Mouse (Mus musculus): ENCODE measurements around the gene Fignl1. TPM values are rescaled to one million over a fixed set of nuclear protein-coding genes. Genes with fewer than 3 reads are reported as not detected.

The Fignl1 gene
- polyA plus RNA-seq, 1 experiment from 2014 or later = 66.4 TPM

GRCm38 (mm10) chr11:11836713-11837370, 28.1 kb upstream of the Fignl1 start:
- Histone ChIP-seq H3K9me3 (ENCODE audit: control insufficient read depth, low read length) (no peaks in the 10 kb centered on the region), H3K9ac (ENCODE audit: low read depth, low read length) (no peak overlapping the region), H3K4me1 (replicated peaks; ENCODE audit: control insufficient read depth, insufficient read depth, low read length) (peaks cover 3% of the 10 kb centered on the region), H3K27ac (ENCODE audit: low read depth, low read length) (no peak overlapping the region), H3K4me2 (replicated peaks; ENCODE audit: low read depth, low read length) (no peak overlapping the region), H3K27me3 (ENCODE audit: control insufficient read depth, insufficient read depth, low read length) (no peaks in the 10 kb centered on the region), H3K4me3 (ENCODE audit: low read depth, low read length) (no peak overlapping the region), H3K36me3 (ENCODE audit: control insufficient read depth, insufficient read depth, low read length) (no peaks in the 10 kb centered on the region)
- ATAC-seq (ENCODE audit: low FRiP score) (peak; percentile 52; the same call in 1 of the 2 replicates), DNase-seq (ENCODE audit: low spot score) (no peak)
- WGBS = 50% methylated on average over 18 of the region's 18 CpGs

DNA sequence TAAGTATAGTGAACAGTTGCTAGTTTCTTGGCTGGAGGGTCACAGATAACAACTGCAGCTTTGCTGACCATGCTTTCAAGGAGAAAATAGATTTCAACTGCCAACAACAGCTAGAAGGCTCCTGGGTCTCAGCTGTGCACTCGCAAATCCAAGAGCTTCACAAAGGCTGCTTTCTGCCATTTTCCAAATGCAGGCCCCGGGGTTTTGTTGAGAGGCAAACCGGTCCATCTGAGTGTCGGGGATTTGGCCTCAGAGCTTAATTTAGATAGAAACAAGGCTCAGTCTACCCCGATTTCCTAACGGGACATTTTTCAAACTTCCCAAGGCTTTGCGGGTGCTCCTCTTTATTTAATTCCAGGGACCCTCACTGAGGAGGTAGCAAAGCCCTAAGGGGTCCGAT, 27.5 kb upstream of the Fignl1 start:
- Histone ChIP-seq H3K4me2 (replicated peaks; ENCODE audit: low read depth, low read length) (no peak overlapping the region), H3K4me1 (replicated peaks; ENCODE audit: control insufficient read depth, insufficient read depth, low read length) (peaks cover 6% of the 10 kb centered on the region), H3K4me3 (ENCODE audit: low read depth, low read length) (no peak overlapping the region), H3K9me3 (ENCODE audit: control insufficient read depth, low read length) (no peaks in the 10 kb centered on the region), H3K9ac (ENCODE audit: low read depth, low read length) (no peak overlapping the region), H3K27me3 (ENCODE audit: control insufficient read depth, insufficient read depth, low read length) (no peaks in the 10 kb centered on the region), H3K27ac (ENCODE audit: low read depth, low read length) (no peak overlapping the region), H3K36me3 (ENCODE audit: control insufficient read depth, insufficient read depth, low read length) (no peaks in the 10 kb centered on the region)
- no peak for DNase-seq (ENCODE audit: low spot score)
- WGBS = 61% methylated on average over 8 of the region's 8 CpGs
- ATAC-seq (ENCODE audit: low FRiP score) = no peak

DNA sequence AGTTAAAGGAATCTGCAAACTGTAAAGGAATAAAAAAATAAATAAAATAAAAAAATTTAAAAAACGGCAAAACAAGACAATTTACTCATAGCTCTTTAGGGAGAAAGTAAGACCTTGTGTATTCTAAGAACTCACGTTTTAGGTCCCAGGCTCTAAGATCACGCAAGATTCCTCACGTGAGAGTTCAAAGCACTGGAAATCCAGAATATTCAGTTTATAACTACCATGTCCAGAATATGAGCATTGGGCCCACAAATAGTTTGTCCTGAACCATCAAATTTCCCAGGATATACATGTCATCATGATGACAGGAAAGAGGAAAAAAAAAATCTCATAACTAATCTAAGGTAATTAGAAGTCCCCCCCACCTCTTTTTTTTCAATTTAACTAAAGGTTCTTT, 27.0 kb upstream of the Fignl1 start:
- H3K9ac ChIP-seq (ENCODE audit: low read depth, low read length) = no peak overlapping the region
- H3K36me3 ChIP-seq (ENCODE audit: control insufficient read depth, insufficient read depth, low read length) = no peaks in the 10 kb centered on the region
- H3K4me3 ChIP-seq (ENCODE audit: low read depth, low read length) = no peak overlapping the region
- no peaks in the 10 kb centered on the region for H3K9me3 ChIP-seq (ENCODE audit: control insufficient read depth, low read length)
- H3K27me3 ChIP-seq (ENCODE audit: control insufficient read depth, insufficient read depth, low read length) = no peaks in the 10 kb centered on the region
- ATAC-seq (ENCODE audit: low FRiP score) (no peak), DNase-seq (ENCODE audit: low spot score) (no peak)
- H3K27ac ChIP-seq (ENCODE audit: low read depth, low read length) = no peak overlapping the region
- WGBS = 78% methylated on average over 4 of the region's 4 CpGs
- no peak overlapping the region for H3K4me2 ChIP-seq (replicated peaks; ENCODE audit: low read depth, low read length)
- peaks cover 10% of the 10 kb centered on the region for H3K4me1 ChIP-seq (replicated peaks; ENCODE audit: control insufficient read depth, insufficient read depth, low read length)

DNA sequence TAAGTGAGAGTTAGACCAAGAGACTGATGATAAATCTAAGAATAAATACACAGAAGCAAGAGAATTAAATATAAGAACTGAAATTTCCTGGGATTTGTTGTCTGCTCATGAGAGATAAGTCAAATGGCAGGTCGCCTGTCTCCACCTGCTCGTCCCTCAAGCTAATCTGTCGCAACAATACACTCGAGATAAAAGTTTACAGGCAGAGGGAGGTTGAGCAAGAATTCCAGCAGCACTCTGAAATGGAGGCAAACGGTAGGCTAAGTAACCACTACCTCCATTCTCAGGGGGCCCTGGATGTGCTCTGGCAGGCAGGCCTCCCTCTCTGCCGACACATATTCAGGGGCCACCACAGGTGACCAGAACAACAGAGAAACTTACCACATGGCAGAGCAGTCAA, 26.6 kb upstream of the Fignl1 start:
- Histone ChIP-seq H3K9me3 (ENCODE audit: control insufficient read depth, low read length) (no peaks in the 10 kb centered on the region), H3K4me3 (ENCODE audit: low read depth, low read length) (no peak overlapping the region), H3K36me3 (ENCODE audit: control insufficient read depth, insufficient read depth, low read length) (no peaks in the 10 kb centered on the region), H3K9ac (ENCODE audit: low read depth, low read length) (no peak overlapping the region), H3K4me2 (replicated peaks; ENCODE audit: low read depth, low read length) (no peak overlapping the region), H3K27me3 (ENCODE audit: control insufficient read depth, insufficient read depth, low read length) (no peaks in the 10 kb centered on the region), H3K4me1 (replicated peaks; ENCODE audit: control insufficient read depth, insufficient read depth, low read length) (peaks cover 10% of the 10 kb centered on the region), H3K27ac (ENCODE audit: low read depth, low read length) (no peak overlapping the region)
- no peak for ATAC-seq (ENCODE audit: low FRiP score)
- no peak for DNase-seq (ENCODE audit: low spot score)
- WGBS = 47% methylated on average over 6 of the region's 6 CpGs

DNA sequence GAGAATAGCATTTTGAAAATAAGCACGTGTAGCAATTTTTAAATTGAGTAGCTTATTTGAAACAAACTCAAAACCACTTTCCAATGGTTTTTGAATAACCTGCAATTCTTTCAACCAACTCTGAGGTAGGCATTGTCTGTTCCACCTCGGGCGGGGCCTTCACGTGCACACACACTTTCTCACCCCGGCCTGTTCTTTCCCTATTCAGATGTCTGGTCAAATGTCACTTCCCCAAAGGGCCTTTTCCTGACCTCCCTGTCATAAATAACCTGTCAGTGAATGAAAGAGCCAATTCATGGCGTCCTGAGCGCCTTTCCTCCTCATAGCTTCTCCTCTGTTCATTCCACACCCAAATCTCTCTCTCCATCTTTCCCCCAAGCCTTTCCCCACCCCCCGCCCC, 24.3 kb upstream of the Fignl1 start:
- no peak overlapping the region for H3K4me3 ChIP-seq (ENCODE audit: low read depth, low read length)
- 14% methylated on average over 8 of the region's 8 CpGs for WGBS
- no peaks in the 10 kb centered on the region for H3K9me3 ChIP-seq (ENCODE audit: control insufficient read depth, low read length)
- no peak for ATAC-seq (ENCODE audit: low FRiP score)
- H3K36me3 ChIP-seq (ENCODE audit: control insufficient read depth, insufficient read depth, low read length) = no peaks in the 10 kb centered on the region
- H3K9ac ChIP-seq (ENCODE audit: low read depth, low read length) = no peak overlapping the region
- no peaks in the 10 kb centered on the region for H3K27me3 ChIP-seq (ENCODE audit: control insufficient read depth, insufficient read depth, low read length)
- H3K4me2 ChIP-seq (replicated peaks; ENCODE audit: low read depth, low read length) = no peak overlapping the region
- peak; percentile 56 for DNase-seq (ENCODE audit: low spot score)
- peaks cover 19% of the 10 kb centered on the region for H3K4me1 ChIP-seq (replicated peaks; ENCODE audit: control insufficient read depth, insufficient read depth, low read length)
- H3K27ac ChIP-seq (ENCODE audit: low read depth, low read length) = peak overlapping the region; percentile 72

GRCm38 (mm10) chr11:11832755-11833084, 24.0 kb upstream of the Fignl1 start:
- Histone ChIP-seq H3K9ac (ENCODE audit: low read depth, low read length) (no peak overlapping the region), H3K27me3 (ENCODE audit: control insufficient read depth, insufficient read depth, low read length) (no peaks in the 10 kb centered on the region), H3K4me1 (replicated peaks; ENCODE audit: control insufficient read depth, insufficient read depth, low read length) (peaks cover 20% of the 10 kb centered on the region), H3K27ac (ENCODE audit: low read depth, low read length) (peak overlapping the region; percentile 72), H3K4me2 (replicated peaks; ENCODE audit: low read depth, low read length) (no peak overlapping the region), H3K4me3 (ENCODE audit: low read depth, low read length) (no peak overlapping the region), H3K9me3 (ENCODE audit: control insufficient read depth, low read length) (no peaks in the 10 kb centered on the region), H3K36me3 (ENCODE audit: control insufficient read depth, insufficient read depth, low read length) (no peaks in the 10 kb centered on the region)
- WGBS = 33% methylated on average over 6 of the region's 6 CpGs
- no peak for DNase-seq (ENCODE audit: low spot score)
- no peak for ATAC-seq (ENCODE audit: low FRiP score)

- H3K27me3 ChIP-seq (ENCODE audit: control insufficient read depth, insufficient read depth, low read length) = no peaks in the 10 kb centered on the region
- WGBS = 5% methylated on average over 6 of the region's 6 CpGs
- H3K4me1 ChIP-seq (replicated peaks; ENCODE audit: control insufficient read depth, insufficient read depth, low read length) = peaks cover 20% of the 10 kb centered on the region
- DNase-seq (ENCODE audit: low spot score) (no peak), ATAC-seq (ENCODE audit: low FRiP score) (no peak)
- H3K4me3 ChIP-seq (ENCODE audit: low read depth, low read length) = no peak overlapping the region
- no peaks in the 10 kb centered on the region for H3K36me3 ChIP-seq (ENCODE audit: control insufficient read depth, insufficient read depth, low read length)
- H3K9me3 ChIP-seq (ENCODE audit: control insufficient read depth, low read length) = no peaks in the 10 kb centered on the region
- H3K4me2 ChIP-seq (replicated peaks; ENCODE audit: low read depth, low read length) = no peak overlapping the region
- peak overlapping the region; percentile 19 for H3K9ac ChIP-seq (ENCODE audit: low read depth, low read length)
- peak overlapping the region; percentile 72 for H3K27ac ChIP-seq (ENCODE audit: low read depth, low read length)
These were observed 23.4 kb upstream of the Fignl1 start for GRCm38 (mm10) chr11:11831940-11832754.

DNA sequence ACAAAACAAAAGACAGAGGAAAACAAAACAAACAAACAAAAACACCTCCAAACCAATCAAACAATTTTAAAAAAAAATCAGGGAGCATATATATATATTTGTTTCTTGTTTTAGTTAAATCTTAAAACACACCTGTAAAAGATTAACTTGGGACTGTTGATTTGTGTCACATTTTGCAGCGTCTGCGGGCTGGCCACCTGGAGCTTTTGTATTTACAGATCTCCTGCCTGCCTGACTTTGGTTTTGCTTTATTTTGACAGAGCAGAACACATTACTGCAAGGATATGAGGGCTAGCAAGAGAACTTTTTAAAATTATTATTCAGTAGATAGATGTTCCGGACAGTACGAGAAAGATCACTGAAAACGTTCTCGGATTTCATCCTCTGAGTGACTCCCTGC, 22.8 kb upstream of the Fignl1 start:
- Histone ChIP-seq H3K4me1 (replicated peaks; ENCODE audit: control insufficient read depth, insufficient read depth, low read length) (peaks cover 20% of the 10 kb centered on the region), H3K9ac (ENCODE audit: low read depth, low read length) (peak overlapping the region; percentile 19; the same call in 1 of the 2 replicates), H3K4me2 (replicated peaks; ENCODE audit: low read depth, low read length) (no peak overlapping the region), H3K36me3 (ENCODE audit: control insufficient read depth, insufficient read depth, low read length) (no peaks in the 10 kb centered on the region), H3K9me3 (ENCODE audit: control insufficient read depth, low read length) (no peaks in the 10 kb centered on the region), H3K27me3 (ENCODE audit: control insufficient read depth, insufficient read depth, low read length) (no peaks in the 10 kb centered on the region), H3K27ac (ENCODE audit: low read depth, low read length) (peak overlapping the region; percentile 72), H3K4me3 (ENCODE audit: low read depth, low read length) (no peak overlapping the region)
- 5% methylated on average over 6 of the region's 6 CpGs for WGBS
- DNase-seq (ENCODE audit: low spot score) (no peak), ATAC-seq (ENCODE audit: low FRiP score) (no peak)

Data from hindbrain, embryonic 11.5 days (tissue).